Mouse (Mus musculus): Measurements from ENCODE around the gene Capn11.

DNA sequence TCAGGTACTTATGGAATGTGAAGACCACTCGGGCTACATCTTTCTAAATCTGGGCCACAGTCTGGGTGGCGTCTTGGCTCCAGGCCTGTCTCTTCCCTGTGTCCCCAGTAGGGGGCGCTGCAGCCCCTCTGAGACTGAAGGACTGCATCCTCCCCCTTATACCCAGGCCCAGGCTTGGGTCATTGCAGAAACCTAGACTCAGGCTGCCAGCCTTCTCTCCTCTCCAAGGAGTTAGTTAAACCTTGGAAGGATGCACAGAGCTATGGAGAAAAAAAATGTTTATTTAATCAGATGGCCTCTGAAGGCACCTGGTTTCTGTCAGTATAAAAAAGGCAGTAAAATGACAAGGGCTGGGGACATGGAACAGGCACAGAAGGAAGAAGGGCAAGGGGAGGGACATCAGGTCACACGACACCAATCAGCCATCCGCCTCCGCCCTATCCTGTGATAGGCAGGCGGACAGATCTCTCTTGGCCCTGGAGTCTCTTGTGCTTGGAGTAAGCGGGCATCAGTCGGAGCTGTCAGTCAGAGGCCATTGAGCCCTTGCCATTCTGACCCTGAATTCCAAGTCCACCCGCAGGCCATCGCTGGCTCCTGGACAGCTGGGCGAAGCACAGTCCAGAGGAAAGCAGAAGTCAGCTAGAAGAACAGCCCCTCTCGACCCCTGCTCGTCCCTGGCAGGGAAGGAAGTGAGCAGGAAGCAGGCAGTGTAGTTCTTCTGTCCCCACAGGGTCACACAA, 74.0 kb downstream of the Capn11 start:
- peak; percentile 87 for TF ChIP-seq CTCF (IDR thresholded peaks at IDR 0.05; ENCODE audit: low read depth)
- TF ChIP-seq EP300 (IDR thresholded peaks at IDR 0.05; ENCODE audit: low read depth) = 0 out of 2 replicates have a peak, but pooled peaks have one; percentile 35
